Mouse (Mus musculus) ZHBTc4 (cell line): ENCODE data around the gene Tent5a.

ENCODE experiments used
- DNase-seq: peaks from one replicate; pipeline ENCODE4 v3.0.0-alpha.2; 2011; ENCODE audit warnings: low read depth, low spot score

The Tent5a gene

GRCm38 (mm10) chr9:85327242-85328211 is at the start of gene Tent5a:
TSS of gene Tent5a (minus strand) at chr9:85327348.
- DNase-seq, result peak; percentile 89

GRCm38 (mm10) chr9:85376643-85377307 is 49.6 kb upstream of the Tent5a start:
- DNase-seq, result no peak

GRCm38 (mm10) chr9:85375152-85375551 is 48.0 kb upstream of the Tent5a start:
- no peak for DNase-seq

- no peak for DNase-seq
Measured at GRCm38 (mm10) chr9:85372034-85372433, 44.9 kb upstream of the Tent5a start.

GRCm38 (mm10) chr9:85369512-85369911 is 42.4 kb upstream of the Tent5a start:
- DNase-seq, result no peak

GRCm38 (mm10) chr9:85357154-85357860 is 30.2 kb upstream of the Tent5a start:
- DNase-seq, result no peak

- no peak for DNase-seq
Measured at GRCm38 (mm10) chr9:85355559-85355958, 28.4 kb upstream of the Tent5a start.

- DNase-seq, result no peak
Measured at GRCm38 (mm10) chr9:85347823-85348523, 20.8 kb upstream of the Tent5a start.

- DNase-seq, result no peak
Measured at GRCm38 (mm10) chr9:85342892-85343785, 16.0 kb upstream of the Tent5a start.

- DNase-seq, result no peak
Measured at GRCm38 (mm10) chr9:85340303-85340702, 13.2 kb upstream of the Tent5a start.

- no peak for DNase-seq
Measured at GRCm38 (mm10) chr9:85336046-85336445, 8.9 kb upstream of the Tent5a start.

- no peak for DNase-seq
Measured at GRCm38 (mm10) chr9:85331521-85331920, 4.4 kb upstream of the Tent5a start.

- peak; percentile 89 for DNase-seq
Measured at GRCm38 (mm10) chr9:85328259-85328658, 1.1 kb upstream of the Tent5a start.

GRCm38 (mm10) chr9:85326292-85327241 is 581 bp downstream of the Tent5a start:
- DNase-seq, result peak; percentile 72

- DNase-seq, result no peak
Measured at GRCm38 (mm10) chr9:85325201-85325868, 1.8 kb downstream of the Tent5a start.

GRCm38 (mm10) chr9:85324158-85324875 is 2.8 kb downstream of the Tent5a start:
- DNase-seq, result no peak

- DNase-seq, result no peak
Measured at GRCm38 (mm10) chr9:85320167-85320951, 6.8 kb downstream of the Tent5a start.
